Mouse (Mus musculus) intestine, embryonic 16.5 days (tissue): Measurements from ENCODE around the gene Hephl1. TPM values are rescaled to one million over a fixed set of nuclear protein-coding genes. Genes with fewer than 3 reads are reported as not detected.
A peak's percentile ranks its signal among the peaks of the same experiment; 100 is the strongest.

Experiments used
- ATAC-seq: fragments of 200-750 bp; cut with Nextera tagmentation; 2 replicates; pipeline ENCODE4 v1.8.0; 2017; ENCODE audit warnings: moderate TSS enrichment, moderate library complexity
- H3K27ac ChIP-seq: fragments of 300-500 bp; sonication (generic); 2 replicates; pipeline ENCODE4 v1.5.1; 2014; ENCODE audit warnings: mild to moderate bottlenecking, low read length
- H3K27me3 ChIP-seq: fragments of 300-500 bp; sonication (generic); replicated peaks from 2 replicates; pipeline ENCODE4 v1.6.1; 2014; ENCODE audit warnings: low read length, control low read depth, mixed read lengths; ENCODE audit not compliant: control insufficient read depth, insufficient read depth
- H3K36me3 ChIP-seq: fragments of 300-500 bp; sonication (generic); 2 replicates; pipeline ENCODE4 v1.6.1; 2014; ENCODE audit warnings: low read length, control low read depth; ENCODE audit not compliant: control insufficient read depth, insufficient read depth
- H3K4me1 ChIP-seq: fragments of 300-500 bp; sonication (generic); 2 replicates; pipeline ENCODE4 v1.6.1; 2014; ENCODE audit warnings: low read length, control low read depth, mixed read lengths; ENCODE audit not compliant: control insufficient read depth, insufficient read depth
- H3K4me2 ChIP-seq: fragments of 300-500 bp; sonication (generic); 2 replicates; pipeline ENCODE4 v1.6.1; 2014; ENCODE audit warnings: low read depth, low read length, control low read depth
- H3K4me3 ChIP-seq: fragments of 300-500 bp; sonication (generic); 2 replicates; pipeline ENCODE4 v1.5.1; 2014; ENCODE audit warnings: mild to moderate bottlenecking, low read length
- H3K9ac ChIP-seq: fragments of 300-500 bp; sonication (generic); 2 replicates; pipeline ENCODE4 v1.6.1; 2014; ENCODE audit warnings: low read depth, low read length
- H3K9me3 ChIP-seq: fragments of 300-500 bp; sonication (generic); 2 replicates; pipeline ENCODE4 v1.6.1; 2016; ENCODE audit warnings: low read length, control low read depth; ENCODE audit not compliant: control insufficient read depth
- WGBS: fragments of 180-500 bp; shearing (Covaris S2); extraction: QIAGEN DNeasy Blood & Tissue Kit; methylation state at CpG from one replicate; pipeline ENCODE4 v1.1.7; 2014; 5-methylcytosine and 5-hydroxymethylcytosine counted together
- polyA plus RNA-seq: library from polyadenylated mRNA; unstranded; fragments of >200 nt; fragmentation: Nextera tagmentation; extraction: Ambion mirVana; gene quantifications from 2 replicates; pipeline ENCODE4 v1.2.1, GENCODE M21; 2015

Hephl1 gene
- polyA plus RNA-seq, 1 experiment from 2014 or later: not detected

GRCm38 (mm10) chr9:15037704-15038103 lies 74.2 kb downstream of the Hephl1 start:
- H3K9ac ChIP-seq: no peak overlapping the region
- H3K4me3 ChIP-seq: no peak overlapping the region
- H3K27me3 ChIP-seq: no peaks in the 10 kb centered on the region
- H3K9me3 ChIP-seq: no peaks in the 10 kb centered on the region
- peaks cover 13% of the 10 kb centered on the region for H3K4me1 ChIP-seq
- H3K36me3 ChIP-seq: no peaks in the 10 kb centered on the region
- H3K27ac ChIP-seq: no peak overlapping the region
- 54% methylated on average over 3 of the region's 3 CpGs for WGBS
- no peak overlapping the region for H3K4me2 ChIP-seq
- ATAC-seq: no peak

DNA sequence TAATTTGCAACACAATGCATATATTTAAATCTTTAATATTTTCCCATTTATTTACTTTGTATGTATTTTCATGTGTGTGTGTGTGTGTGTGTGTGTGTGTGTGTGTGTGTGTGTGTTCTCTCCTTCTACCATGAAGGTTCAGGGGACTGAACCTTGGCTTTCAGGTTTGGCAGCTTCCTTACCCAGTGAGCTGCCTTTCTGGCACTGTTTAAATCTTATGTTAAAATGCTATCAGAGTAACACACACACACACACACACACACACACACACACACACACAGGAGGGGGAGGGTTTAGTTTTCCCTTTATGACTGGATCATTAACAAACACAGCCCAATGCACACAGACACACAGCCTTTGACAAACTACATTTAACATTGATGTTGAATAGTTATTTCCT lies 74.7 kb downstream of the Hephl1 start:
- Histone ChIP-seq H3K4me3 (no peak overlapping the region), H3K9me3 (no peaks in the 10 kb centered on the region), H3K9ac (no peak overlapping the region), H3K4me1 (peaks cover 13% of the 10 kb centered on the region), H3K4me2 (no peak overlapping the region), H3K36me3 (no peaks in the 10 kb centered on the region), H3K27me3 (no peaks in the 10 kb centered on the region), H3K27ac (no peak overlapping the region)
- no peak for ATAC-seq

DNA sequence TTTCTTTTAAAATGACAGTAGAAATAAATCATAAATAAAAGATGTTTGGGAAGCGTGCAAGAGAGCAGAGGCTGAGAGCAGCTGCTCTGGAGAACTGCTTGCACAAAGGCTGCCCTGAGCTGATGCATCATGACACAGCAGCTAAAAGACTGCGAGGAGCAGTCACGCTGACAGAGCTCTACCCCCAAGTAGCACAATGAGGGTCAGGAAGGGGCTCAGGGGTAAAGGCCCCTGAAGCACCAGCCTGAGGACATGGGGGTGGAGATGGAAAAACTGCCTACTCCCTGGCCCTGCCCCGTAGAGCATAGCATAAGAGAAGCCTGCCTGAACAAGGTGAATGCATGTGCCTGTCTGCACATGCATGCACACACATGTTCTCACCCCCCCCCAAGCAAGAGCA lies 75.1 kb downstream of the Hephl1 start:
- no peak overlapping the region for H3K27ac ChIP-seq
- 48% methylated on average over 4 of the region's 4 CpGs for WGBS
- H3K27me3 ChIP-seq: no peaks in the 10 kb centered on the region
- 0 out of 2 replicates have a peak, but pooled peaks have one; percentile 32 for ATAC-seq
- H3K9me3 ChIP-seq: no peaks in the 10 kb centered on the region
- no peak overlapping the region for H3K4me3 ChIP-seq
- peaks cover 13% of the 10 kb centered on the region for H3K4me1 ChIP-seq
- H3K9ac ChIP-seq: no peak overlapping the region
- no peak overlapping the region for H3K4me2 ChIP-seq
- H3K36me3 ChIP-seq: no peaks in the 10 kb centered on the region

DNA sequence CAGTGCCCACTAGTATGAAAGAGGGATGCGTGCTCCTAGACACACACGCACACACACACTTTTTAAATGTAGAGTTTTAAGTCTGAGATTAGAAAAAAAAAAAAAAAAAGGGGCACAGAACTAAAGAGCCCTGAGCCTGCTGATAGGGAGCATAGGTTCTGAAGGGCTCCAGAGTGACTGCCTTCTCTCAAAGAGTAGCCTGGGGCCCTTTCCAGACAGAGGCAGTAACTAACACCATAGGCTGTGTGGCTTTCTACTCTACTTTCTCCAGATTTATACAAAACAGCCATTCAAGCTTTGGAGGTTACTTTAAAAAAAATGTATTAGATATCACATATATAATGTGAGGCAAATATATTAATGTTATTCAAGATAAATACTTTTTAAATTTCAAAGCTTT lies 75.5 kb downstream of the Hephl1 start:
- no peak overlapping the region for H3K4me2 ChIP-seq

DNA sequence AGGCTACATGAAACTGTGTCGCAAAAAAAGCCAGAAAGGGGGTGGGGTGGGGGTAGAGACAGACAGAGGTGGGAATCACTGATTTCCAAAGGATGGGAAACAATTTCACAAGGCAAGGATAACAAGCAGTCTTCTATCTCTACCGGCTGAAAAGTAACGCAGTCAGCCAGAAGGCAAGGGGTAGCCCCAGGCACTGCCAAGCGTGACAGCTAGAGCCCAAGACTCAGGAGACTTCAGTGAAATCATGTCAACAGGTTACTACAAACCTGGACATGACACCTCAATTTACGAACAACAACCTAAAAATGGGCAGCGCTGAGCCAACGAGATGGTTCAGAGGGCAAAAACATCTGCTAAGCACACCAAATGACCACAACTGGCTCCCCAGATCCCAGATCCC lies 75.9 kb downstream of the Hephl1 start:
- no peak overlapping the region for H3K27ac ChIP-seq
- ATAC-seq: no peak
- H3K36me3 ChIP-seq: no peaks in the 10 kb centered on the region
- no peak overlapping the region for H3K9ac ChIP-seq
- H3K4me2 ChIP-seq: no peak overlapping the region
- WGBS: 92% methylated on average over 7 of the region's 7 CpGs
- no peaks in the 10 kb centered on the region for H3K9me3 ChIP-seq
- H3K4me1 ChIP-seq: peaks cover 13% of the 10 kb centered on the region
- H3K4me3 ChIP-seq: no peak overlapping the region
- H3K27me3 ChIP-seq: no peaks in the 10 kb centered on the region

More for the DNA sequence above, 75.5 kb downstream of the Hephl1 start:
- no peaks in the 10 kb centered on the region for H3K9me3 ChIP-seq
- no peaks in the 10 kb centered on the region for H3K36me3 ChIP-seq
- no peak overlapping the region for H3K4me3 ChIP-seq
- no peak overlapping the region for H3K9ac ChIP-seq
- no peaks in the 10 kb centered on the region for H3K27me3 ChIP-seq
- WGBS: 100% methylated on average over 2 of the region's 2 CpGs
- H3K4me1 ChIP-seq: peaks cover 13% of the 10 kb centered on the region
- H3K27ac ChIP-seq: no peak overlapping the region
- ATAC-seq: no peak

DNA sequence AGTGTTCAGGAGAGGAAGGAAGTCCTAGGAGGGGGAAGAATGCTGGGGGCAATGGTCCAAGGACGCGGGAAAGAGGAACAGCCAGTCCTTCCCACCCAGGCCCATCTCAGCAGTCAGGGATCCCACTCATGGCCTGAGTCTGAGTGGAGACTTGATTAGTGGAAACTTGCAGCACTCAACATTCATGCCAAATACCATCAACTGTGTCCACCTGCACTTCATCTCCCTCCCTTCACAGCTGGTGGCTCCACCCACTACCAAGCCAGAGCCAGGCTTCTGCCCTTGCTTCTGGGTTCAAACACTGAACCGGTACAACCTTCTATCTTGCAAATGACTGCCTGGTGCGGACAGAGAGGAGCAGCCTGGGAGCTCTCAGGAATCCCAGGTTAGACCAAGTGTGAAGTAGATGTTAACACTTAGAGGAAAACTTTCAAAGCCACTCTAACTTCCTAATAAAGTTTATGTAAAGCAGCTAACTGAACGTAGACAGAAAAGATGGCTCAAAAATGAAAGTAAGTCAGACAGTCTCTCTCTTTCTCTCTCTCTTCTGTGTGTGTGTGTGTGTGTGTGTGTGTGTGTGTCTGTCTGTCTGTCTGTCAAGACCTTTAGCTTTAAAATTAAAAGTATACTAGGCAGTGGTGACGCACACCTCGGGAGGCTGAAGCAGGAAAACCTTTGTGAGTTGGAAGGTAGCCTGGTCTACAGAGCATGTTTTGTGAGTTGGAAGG lies 77.2 kb downstream of the Hephl1 start:
- no peak overlapping the region for H3K9ac ChIP-seq
- H3K27ac ChIP-seq: no peak overlapping the region
- H3K9me3 ChIP-seq: no peaks in the 10 kb centered on the region
- H3K4me1 ChIP-seq: peaks cover 13% of the 10 kb centered on the region
- WGBS: 69% methylated on average over 7 of the region's 7 CpGs
- no peak overlapping the region for H3K4me2 ChIP-seq
- H3K4me3 ChIP-seq: no peak overlapping the region
- H3K36me3 ChIP-seq: no peaks in the 10 kb centered on the region
- ATAC-seq: peak; percentile 41; the same call in 1 of the 2 replicates
- no peaks in the 10 kb centered on the region for H3K27me3 ChIP-seq

GRCm38 (mm10) chr9:15033568-15034160 lies 78.2 kb downstream of the Hephl1 start:
- Histone ChIP-seq H3K4me1 (peaks cover 13% of the 10 kb centered on the region), H3K9ac (no peak overlapping the region), H3K27ac (no peak overlapping the region), H3K9me3 (no peaks in the 10 kb centered on the region), H3K4me2 (no peak overlapping the region), H3K4me3 (no peak overlapping the region), H3K36me3 (no peaks in the 10 kb centered on the region), H3K27me3 (no peaks in the 10 kb centered on the region)
- ATAC-seq: no peak
- 69% methylated on average over 5 of the region's 5 CpGs for WGBS

- H3K36me3 ChIP-seq: no peaks in the 10 kb centered on the region
- no peak overlapping the region for H3K4me2 ChIP-seq
- no peaks in the 10 kb centered on the region for H3K9me3 ChIP-seq
- ATAC-seq: no peak
- H3K4me3 ChIP-seq: no peak overlapping the region
- no peaks in the 10 kb centered on the region for H3K27me3 ChIP-seq
- WGBS: 79% methylated on average over 4 of the region's 4 CpGs
- H3K27ac ChIP-seq: no peak overlapping the region
- no peak overlapping the region for H3K9ac ChIP-seq
- H3K4me1 ChIP-seq: peaks cover 13% of the 10 kb centered on the region
Observed at GRCm38 (mm10) chr9:15032797-15033196, 79.1 kb downstream of the Hephl1 start.

- no peak for ATAC-seq
- Histone ChIP-seq H3K9ac (no peak overlapping the region), H3K36me3 (no peaks in the 10 kb centered on the region), H3K27me3 (no peaks in the 10 kb centered on the region), H3K4me1 (peaks cover 6% of the 10 kb centered on the region), H3K9me3 (no peaks in the 10 kb centered on the region), H3K4me3 (no peak overlapping the region), H3K27ac (no peak overlapping the region), H3K4me2 (no peak overlapping the region)
- WGBS: 65% methylated on average over 8 of the region's 8 CpGs
Observed at GRCm38 (mm10) chr9:15030771-15031170, 81.1 kb downstream of the Hephl1 start.
